Mouse (Mus musculus) T-cell, adult 2 months (primary cell): ENCODE measurements at regions not wholly inside any gene's neighbourhood (a gene's known extent, or its start where the extent isn't known, plus 50 kb on each side); places are given as distances from the start of the nearest gene placed in this dataset.

ENCODE experiments used
- DNase-seq: peaks from one replicate; pipeline ENCODE4 v3.0.0; 2022; ENCODE audit warnings: low spot score

DNA sequence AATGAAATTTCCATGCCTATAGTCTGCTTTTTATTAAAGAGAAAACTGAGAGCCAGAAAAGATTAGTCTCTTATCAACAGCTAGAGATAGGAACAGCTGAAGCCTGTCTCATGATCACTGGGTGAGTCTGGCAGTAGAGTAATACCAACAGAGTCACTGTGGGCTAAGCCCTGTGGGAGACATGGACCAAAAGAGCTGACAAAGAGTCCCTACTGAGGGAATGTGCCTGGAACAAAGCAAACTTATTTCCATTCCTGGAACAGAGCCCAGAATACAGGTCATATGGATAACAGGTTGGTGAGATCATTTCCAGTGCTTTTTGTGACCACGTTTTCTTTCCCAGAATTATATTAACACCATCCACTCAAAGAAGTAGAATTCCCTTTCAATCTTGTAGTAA lies 237.4 kb downstream of the Tmsb4x start:
- DNase-seq = no peak

DNA sequence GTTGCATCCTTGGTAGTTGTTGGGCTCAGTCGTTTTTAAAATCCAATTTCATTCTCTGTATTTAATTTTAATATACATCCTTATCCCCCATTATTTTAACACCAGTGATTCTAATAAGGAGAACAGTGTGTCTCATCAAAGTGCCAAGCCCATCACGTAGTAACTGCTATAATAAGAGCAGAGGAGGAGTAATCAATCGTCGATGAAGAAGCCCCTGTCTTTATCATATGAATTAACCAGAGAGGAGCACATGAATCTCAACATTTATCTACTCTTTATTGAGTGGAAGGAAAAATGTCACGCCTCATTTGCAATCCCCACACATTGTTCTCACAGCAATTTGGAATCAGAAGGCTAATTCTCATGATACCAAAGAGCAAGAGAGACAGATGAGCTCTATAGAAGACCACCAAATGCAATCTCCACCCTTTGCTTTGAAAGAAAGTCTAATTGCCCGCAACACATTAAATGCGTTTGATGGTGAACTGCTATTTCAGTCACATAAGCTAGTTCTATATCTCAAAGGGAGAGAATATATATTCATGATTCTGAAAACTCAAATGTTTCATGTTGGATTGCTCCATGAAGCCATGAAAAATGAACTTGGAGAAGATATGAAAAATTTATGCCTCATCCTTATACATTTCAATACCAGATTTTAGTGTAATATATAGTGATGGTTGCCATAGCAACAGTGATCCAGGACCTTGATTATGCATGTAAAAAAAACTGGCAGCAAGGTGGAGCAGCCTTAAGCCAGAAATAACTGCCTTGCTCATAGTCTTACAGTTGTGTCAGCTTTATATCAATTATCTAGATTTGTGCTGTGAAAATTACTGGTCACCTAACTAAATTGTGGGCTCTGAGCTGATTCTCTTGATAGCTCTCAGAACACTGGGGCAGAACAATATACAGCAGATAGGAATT lies 244.2 kb downstream of the Tmsb4x start:
- no peak for DNase-seq

DNA sequence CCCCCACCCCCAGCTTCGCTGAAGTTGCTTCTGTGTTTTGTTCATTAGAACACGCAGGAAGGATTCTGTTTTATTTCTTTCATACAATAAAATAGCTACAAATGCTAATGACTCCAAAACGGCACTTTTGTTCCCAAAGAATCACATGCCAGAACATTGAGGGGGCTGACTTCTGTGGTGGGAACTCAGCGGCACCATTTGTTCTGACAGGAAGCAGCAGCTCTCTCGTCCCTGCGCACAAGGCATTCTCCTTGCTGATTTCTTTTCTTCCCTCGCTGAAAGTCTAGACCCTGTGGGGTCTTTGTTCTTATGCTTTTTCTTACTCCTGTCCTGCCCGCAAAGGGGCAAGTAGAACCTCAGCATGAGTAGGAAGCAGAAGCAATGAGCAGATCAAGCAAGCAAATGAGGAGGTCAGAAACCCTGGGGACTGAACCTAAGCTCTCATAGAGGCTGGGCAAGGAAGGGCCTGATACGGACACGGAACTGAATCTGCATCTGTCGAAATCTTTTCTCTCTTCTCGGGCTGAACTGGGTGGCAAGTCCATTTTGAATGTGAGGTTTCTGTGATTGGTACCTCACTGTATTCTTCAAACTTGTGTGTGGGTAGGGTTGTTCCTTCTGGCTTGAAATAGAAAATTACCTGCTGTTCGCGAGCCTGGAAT lies 256.5 kb downstream of the Tmsb4x start:
- peak; percentile 4 for DNase-seq

DNA sequence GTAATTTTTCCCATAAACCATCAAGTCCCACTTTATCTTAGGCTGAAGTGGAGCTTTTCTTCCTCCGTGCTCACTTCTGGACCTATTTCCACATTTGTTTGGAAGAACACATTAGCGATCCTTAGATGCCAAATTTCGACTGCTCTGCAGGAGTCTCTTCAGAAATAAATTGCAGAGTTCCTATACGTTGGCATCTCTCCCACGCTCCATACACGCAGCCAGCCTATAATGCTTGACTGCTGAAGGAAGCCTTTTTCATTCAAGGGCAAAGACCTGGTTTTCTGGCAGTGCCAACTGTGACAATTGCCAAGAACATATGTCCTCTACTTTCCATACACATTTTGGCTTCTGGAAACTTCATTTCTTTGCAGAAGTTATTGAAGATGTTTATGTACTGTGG lies 258.1 kb downstream of the Tmsb4x start:
- DNase-seq = no peak

DNA sequence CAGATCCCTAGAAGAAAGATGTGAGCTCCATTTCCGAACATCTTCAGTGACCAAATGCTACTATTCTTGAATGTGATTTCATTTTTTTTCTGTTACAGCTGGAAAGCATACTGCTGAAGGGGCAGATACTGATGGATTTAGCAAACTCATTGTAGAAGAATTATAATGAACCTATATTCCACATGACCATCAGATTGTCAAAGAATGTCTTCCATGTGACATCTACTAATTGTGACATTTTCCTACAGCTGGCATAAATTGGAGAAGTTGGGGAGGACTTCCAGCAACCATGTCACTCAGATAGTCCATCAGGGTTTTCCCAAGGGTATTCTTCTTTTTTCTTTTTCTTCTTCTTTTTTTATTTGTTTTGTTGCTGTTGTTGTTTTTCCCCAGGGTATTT lies 263.2 kb downstream of the Tmsb4x start:
- DNase-seq = no peak

DNA sequence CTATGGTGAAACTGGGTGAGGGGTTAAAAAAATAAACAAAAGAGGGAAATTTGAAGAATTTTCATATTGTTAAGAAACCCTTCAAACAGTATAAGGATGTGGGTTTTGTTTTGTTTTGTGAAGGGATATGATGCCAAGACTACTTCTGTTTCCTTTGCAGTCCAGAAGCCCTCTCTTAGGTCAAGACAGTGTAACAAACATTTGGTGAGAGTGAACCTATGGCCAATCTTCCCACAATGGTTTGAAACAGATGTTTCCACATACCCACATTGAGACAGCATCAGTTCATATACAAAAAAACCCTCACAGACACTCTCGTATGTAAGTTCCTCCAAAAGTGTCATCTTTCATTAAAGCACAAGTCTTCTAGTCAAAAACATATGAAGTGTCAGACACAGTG lies 263.6 kb downstream of the Tmsb4x start:
- DNase-seq = no peak

DNA sequence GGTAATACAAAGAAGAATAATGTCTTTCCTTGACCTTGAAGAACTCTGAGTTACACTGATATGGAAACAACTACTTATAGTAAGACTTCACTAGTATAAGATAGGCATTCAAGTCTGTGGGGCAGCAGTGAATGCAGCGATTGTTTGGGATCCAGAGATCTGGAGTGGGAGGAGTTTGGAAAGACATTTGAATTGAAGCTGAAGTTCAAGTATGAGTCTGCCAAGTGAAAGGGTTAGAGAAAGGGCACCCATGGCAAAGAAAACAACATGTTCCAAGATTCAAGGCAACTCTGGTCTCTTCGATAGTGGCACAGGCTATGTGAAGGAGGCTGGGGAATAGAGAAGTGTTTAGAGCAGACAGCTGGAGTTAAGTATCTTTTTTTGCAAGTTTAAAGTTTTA lies 275.3 kb downstream of the Tmsb4x start:
- no peak for DNase-seq

DNA sequence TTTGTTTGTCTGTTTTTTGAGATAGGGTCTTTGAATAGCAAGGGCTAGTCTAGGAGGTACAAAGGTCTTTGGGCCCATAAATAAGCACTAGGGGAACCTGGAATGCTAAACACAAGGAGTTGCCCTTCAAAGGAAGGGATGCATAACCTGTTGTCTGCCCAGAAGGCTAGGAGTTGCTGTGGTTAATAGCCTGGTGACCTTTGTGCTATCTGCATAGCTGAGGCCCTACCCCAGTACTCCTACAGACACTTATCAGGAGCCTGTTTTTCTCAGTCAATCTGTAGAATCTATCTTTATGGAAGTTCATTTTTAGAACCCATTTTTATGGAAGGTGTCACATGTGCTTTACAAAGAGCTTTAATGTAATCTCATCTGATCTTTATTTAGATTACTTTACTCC lies 276.6 kb downstream of the Tmsb4x start:
- no peak for DNase-seq

DNA sequence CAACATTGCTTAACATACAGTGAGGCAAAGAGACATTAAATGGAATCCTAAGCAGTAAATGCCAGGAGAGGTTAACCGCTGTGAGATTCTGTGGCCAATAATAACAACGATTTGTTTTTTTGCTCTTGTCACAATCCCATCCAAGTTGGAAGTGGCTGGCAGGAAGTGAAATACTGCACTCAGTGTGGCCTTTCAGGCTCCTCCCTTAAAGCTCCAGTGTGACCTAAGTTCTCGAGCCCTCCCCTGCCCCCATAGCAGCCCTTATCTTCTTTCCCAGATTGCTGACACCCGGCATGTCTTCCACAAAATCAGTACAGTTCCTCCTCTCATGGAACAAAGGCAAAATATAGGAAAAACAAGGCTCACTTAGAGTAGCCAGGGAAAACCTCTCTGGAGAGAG lies 278.1 kb downstream of the Tmsb4x start:
- DNase-seq = no peak

DNA sequence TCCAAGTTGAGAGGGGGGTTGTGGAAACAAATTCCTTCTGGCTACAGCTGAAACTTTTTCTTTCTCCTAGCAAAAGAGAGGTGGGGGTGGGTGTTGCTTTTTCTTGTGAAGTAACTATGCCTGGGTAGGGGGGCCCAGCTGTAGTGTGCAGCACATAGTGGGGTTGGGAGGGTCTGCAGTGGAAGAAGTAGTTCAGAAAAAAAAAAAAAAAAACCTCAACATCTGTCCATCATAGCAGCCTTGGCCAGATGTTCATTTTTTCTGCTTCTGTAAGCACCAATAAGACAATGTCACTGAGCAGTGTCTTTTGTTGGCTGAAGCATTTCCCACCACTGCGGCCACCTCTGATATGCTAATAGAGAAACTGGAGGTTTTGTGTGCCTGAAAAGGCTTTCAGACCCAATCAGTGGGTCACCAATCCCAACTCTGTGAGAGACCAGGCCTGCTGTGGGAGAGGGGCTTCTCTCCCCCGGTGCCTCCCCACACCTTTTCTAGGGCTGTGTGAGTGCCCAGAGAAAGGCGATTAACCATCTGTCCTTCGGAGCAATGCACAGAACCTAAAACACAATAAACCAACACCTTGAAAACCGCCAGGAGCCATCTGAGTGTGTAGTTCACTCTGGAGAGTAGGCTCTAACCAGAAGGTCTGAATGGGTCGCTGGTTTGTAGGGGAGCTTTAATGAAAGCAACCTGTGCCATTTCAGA lies 279.2 kb downstream of the Tmsb4x start:
- no peak for DNase-seq

DNA sequence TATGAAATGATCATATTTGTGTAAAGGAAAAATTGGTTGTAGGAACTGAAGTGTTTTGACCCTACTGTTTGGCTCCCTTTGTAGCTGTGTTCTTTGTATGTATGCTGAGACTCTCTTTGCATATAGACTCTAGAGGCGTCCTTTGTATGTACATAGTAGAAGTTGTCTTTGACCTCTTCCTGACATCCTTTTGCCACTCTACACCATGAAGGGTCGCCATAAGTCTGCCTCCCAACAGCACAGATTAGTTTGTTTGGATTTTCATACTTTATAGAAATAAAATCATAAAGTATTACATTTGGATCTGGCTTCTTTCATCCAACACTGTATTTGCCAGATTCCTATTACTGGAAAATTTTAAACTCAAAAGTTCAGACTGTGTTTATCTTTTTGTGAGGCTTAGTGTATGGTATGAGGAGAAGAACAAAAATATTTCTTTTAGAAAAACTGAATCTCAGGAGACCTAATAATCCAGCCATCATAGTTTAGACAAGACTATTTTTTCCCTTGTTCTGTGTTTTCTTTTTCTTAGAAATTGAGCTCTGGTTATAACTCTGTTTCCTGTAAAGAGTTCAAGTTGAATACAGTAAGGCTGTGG lies 293.7 kb downstream of the Tmsb4x start:
- no peak for DNase-seq

DNA sequence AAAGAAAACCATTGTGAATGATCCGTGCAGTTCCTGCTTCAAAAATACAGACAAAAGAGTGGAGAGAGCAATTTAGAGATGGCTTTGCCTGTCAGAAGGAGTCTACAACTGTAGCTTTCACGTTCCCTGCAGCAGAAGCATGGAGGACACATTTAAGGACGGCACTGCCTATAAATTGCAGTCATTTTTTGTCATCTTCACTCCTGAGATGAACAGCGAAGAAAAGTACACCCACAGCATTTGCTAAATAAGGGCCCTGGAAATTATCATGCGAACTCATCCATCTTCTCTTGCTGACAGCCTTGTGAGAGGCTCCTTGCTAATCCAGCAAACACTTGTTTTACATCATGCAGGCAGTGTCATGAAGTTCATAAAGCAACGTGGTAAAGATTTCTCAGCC lies 302.5 kb downstream of the Tmsb4x start:
- no peak for DNase-seq

DNA sequence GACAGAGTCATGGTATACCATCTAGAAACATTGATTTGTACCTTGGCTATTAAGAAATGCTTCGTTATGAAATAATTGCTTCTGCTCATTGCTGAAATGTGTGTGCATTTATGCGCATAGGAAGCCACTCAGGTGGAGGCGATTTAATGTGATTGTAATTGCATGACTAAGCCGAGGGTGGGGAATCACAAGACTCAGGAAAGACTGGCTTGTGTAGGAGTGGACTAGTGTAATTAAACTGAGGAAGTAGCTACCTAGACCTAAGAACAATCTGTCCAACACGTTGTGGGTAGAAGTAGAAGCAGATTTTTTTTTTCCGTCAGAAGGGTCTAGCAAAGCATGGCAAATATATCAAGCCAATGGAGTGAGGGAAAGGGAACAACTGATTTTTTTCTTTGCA lies 308.4 kb downstream of the Tmsb4x start:
- no peak for DNase-seq

DNA sequence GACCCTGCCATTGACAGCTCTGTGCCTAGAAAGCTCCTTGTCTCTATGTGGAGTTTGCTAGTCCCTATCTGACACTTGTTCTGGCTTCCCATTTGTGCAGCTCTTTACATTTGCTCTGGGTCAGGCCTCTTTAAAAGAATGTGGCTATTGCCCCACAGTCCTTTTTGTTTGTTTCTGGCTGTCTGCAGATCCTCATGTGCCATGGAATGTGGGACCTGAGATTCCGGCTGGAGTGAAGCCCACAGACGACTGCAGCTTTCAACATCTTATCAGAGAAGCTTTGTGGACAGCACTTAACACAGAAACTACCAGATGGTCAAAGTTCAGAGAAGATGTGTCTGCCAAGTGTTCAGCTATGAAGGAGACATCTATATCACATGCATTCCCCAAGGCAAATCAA lies 309.7 kb upstream of the Egfl6 start:
- DNase-seq = no peak

DNA sequence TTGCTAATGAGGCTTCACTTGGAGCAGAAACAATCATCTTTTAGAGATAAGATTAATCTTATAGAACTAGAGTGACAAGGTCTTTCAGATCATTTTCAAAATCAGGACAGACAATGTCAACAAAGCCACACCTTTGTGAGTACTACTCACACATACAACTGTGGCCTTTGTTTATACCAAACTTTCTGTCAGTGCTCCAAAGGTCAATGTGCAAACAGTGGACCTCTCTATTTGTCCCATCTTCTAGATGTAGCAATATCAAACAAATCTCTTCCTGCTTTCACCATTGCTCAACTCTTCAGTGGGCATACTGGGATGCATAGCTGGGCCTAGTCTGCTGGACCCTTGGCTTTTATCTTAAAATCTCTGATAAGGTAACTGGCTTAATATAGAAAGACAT lies 300.9 kb upstream of the Egfl6 start:
- no peak for DNase-seq

DNA sequence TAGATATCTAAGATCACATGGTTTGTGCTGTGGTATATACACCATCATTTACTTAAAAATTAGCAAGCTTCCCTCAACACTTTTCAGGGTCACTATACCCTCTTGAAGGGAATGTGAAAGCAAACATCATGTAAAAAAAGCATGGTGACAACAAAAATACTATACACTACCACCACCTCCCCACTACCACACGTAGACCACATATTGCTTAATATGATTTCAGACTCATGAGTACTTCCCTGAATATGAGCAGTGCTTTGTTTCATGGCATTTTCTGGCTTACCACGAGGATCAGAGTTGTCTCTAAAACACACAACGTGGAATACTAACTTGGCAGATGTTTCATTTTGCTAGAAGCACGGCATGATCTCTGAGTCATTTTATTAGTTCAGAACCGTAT lies 284.0 kb upstream of the Egfl6 start:
- no peak for DNase-seq

DNA sequence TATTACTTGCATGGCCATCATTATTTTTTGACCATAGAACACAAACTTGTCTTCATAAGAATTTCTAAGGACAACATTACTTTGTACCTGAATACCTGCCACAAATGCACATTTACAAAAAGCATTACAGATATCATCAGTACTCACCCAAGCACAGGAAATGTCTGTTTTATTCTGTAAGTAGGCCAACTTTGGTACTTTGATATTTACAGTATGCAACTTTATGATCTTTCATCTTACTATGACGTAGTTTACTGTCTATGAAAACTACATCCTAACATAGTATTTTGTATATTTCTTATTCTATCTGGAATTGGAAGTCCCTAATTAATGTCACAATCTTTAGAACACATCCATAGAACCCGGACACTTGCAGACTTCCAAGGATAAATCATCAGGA lies 282.2 kb upstream of the Egfl6 start:
- no peak for DNase-seq
